Mouse (Mus musculus): ENCODE measurements around the gene Olfr524.

Gene Olfr524

DNA sequence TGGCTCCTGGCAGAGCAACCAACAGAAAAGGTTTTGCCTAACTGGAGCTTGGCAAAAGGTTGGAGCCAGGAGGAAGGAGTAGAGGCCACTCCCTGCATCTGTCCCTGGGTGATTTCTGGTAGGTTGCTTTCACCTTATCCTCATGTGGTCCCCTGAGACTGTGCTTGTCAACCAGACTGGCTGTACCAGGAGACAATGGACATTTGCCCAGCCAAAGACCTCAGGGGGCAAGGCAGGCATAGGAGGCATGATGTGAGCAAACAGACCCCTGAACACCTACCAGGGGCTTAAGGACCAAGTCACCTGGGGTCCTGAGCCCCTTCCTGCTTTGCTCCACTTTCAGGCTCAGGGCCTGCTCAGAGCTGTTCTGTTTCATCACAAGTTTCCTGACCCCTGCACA, at the start of gene Olfr524:
Olfr524 (minus strand) TSS at position 101 of the 400 bp plus-strand sequence.
- no peak for DNase-seq

DNA sequence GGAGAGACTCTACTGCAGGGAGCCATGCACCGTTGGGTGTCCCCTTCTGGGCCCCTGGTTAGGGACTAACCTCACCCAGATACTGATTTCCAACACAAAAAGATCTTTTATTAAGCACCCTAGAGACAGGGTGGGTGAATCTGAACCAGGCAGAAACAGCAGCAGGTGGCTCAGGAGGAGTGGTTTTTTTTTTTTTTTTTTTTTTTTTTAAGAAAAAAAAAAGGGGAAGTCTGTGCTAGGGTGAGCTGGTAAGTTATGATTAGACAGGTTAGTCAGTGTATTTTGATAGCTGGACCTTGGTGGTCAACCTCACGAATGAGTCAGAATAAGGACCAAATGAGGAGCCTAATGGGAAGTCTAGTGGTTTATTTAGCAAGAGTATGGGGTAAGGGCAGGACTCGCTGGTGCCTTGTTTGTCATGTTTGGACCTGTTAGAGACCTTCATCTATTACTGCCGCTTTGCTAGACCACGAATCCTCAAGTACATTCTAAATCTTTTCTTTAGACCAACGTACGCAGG, 48.1 kb upstream of the Olfr524 start:
- DNase-seq: no peak

DNA sequence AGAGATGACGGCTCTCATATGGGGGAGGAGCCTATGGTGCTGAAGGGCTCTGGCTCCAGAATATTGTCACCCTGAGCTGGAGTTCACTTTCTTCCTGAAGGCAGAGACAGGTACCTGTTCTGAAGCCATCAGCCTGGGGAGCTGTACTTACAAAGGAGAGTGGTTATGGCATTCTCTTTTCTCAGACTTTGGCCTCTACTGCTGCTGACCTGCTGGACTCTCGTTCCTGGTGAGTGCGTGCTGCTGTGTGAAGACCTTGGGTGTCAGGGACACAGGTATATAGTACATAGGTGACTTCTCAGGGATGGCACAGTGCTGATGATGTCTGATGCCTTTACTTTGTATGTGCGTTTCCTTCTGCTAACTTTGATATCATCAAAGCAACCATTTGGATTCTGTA, 41.5 kb upstream of the Olfr524 start, which contains the start of gene 5830411N06Rik:
5830411N06Rik (plus strand) TSS at position 69 of the 400 bp plus-strand sequence.
- DNase-seq: no peak

DNA sequence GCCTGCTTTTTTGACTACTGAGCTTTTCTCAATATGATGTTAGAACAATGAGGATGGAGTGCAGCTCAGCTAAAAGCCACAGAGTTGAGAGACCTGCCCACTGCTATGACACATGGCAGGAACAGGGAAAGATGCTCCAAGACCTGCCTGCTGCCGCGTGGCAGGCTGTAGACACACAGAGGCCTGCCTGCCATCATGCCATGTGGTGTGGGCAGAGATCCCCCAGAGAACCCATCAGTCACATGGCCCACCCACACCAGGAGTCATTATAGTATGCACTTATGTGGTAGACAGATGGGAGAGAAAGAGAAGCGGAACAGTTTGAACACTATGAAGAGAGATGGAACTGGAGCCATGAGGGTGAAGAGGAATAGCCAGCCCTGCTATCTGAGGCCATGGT, 27.9 kb upstream of the Olfr524 start:
- no peak for DNase-seq

DNA sequence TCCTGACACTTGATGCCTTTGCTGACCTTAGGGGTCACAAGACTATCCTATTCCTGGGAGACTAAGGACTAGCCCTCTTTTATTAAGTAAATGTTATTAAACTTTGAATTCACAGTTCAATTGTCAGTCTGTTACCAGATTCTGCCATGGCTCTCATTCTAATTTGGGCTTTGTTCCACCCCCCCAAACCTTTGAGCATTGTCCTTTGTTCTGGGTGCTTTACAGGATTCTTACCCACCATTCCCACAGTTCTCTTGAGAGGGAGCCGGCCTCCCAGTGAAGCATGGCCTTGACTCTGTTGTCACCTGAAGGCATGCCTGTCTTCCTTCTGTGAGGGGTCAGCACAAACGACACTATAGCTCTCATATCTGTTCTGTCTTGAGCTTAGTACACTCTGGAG, 25.3 kb upstream of the Olfr524 start:
- DNase-seq: no peak

DNA sequence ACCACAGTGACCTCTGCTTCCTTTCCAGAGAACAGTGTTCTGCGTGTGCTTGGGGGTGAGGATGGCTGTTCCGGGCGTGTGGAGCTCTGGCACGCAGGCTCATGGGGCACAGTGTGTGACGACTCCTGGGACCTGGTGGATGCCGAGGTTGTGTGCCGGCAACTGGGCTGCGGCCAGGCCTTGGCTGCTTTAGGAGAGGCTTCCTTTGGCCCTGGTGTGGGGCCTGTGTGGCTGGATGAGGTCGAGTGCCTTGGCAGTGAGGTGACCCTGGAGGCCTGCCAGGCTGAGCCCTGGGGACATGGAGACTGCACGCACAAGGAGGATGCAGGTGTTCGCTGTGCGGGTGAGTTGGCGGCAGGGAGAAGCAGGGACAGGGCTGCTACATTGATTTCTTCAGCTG, 22.7 kb upstream of the Olfr524 start:
- peak; percentile 72 for DNase-seq

DNA sequence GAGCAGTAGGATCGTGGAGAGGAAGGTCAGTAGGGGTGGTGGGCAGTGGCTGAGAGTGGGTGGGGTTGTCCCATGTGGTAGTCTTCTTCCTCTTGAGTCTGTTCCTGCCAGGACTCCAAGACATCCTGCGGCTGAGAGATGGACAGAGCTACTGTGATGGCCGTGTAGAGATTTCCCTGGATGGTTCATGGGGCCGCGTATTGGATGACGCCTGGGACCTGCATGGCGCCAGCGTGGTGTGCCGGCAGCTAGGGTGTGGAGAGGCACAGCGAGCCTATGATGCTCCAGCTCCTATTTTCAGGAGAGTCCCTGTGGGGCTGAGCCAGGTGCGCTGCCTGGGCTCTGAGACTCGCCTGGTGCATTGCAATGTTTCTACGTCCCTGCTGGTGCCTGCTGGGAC, 18.4 kb upstream of the Olfr524 start:
- no peak for DNase-seq

DNA sequence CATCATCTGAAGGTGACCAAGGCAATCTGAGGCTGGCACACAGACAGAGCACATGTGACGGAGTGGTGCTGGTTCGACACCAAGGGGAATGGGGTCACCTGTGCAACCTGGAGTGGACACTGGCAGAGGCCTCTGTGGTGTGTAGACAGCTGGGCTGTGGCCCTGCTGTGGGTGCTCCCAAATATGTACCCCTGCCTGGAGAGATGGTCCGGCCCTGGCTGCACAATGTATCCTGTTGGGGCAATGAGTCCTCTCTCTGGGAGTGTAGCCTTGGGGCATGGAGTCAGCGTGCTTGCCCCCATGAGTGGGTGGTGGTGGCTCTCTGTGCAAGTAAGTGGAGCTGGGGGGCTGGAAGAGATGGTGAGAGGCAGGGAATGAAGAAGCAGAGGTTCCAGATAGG, 14.6 kb upstream of the Olfr524 start:
- no peak for DNase-seq

DNA sequence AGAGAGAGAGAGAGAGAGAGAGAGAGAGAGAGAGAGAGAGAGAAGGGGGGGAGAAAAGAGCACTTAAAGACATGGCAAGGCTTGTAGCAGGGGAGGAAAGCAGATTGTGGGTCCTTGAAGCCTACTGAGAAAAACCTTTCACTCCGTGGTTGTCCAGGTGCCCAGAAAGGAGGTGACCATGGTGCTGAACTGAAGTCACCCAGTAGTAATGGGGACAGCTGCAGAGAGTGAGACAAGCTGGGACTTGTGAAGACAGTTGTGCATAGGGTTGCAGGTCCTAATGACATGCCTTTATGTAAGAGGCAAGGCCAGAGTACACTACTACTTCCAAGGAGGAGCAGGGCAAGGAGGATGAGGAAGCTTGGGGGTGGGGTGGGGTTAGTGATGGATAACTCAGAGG, 13.5 kb upstream of the Olfr524 start:
- no peak for DNase-seq

DNA sequence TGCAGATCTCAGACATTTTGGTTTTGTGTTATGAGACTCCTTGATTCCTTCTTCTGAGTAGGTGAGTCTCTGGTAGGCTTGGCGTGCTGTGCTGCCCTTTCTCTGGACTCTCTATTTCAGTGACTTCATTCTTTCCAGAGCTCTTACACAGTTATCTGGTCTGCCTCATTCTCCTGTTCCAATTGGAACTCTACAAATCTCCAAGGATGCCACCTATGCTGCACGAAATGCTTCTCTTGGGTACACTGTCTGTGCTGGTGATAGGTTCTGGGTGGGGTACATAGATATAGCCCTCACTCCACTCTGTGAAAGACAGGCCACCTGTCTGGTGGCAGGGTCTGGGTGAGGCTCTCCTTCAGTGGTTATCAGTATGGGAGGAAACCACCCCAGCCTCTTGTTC, 12.2 kb upstream of the Olfr524 start, which contains the start of gene Cd163l1:
Cd163l1 (plus strand) TSS at position 301 of the 400 bp plus-strand sequence.
- no peak for DNase-seq

DNA sequence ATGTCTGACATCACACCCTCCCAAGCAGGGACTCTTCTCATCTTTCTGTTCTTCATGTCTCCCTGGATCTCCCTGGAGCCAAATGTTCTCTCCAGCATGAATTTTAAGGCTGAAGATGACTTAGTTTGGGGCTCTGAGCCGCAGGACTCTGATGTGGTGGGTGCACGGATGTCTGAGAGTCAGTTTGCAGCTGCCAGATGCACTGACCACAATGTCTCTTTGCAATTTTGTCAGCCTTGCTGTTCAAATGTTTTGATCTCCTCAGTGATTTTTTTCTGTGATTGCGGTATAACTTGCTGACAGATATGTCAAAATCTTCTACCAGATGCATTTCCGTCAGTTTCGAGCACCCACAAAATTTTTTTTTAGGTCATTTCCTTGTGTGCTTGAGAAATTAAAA, 8.1 kb upstream of the Olfr524 start:
- DNase-seq: no peak

DNA sequence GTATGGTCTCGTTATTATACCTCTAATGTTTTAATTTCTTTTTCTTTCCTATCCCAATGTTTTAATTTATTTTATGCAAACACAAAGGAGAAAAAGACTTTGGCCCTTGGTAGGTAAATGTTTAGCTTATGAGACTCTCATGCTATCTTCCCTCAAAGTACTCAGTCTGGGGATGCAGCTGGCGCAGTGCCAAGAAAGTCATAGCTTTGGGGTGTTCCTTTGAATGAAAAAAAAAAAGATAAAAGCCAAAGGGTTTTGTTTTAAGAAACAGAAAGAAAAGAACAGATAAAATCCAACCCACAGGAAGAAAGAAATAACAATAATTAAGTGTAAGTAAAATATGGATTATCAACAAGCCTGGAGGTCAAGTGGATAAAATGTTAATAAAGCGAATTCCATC, 2.9 kb upstream of the Olfr524 start:
- peak; percentile 16 for DNase-seq

DNA sequence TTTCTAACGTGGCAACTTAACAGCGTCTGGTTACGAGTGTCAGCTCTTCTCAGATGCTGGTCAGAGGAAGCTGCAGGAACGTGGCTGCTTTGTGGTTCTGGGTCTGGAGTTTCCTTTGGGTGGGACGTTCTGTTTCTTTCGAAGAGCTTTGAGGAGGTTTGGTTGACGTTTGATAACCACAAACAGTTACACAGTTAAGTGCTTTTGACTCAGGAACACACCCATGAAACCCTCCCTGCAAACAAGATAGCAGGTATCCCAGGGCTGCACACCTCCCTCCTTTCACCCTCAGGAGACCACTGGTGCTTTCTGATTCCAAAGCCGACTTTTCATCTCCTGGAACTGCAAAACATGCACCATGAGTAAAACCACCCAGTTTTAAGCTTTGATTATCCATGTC, 2.4 kb upstream of the Olfr524 start:
- DNase-seq: no peak

DNA sequence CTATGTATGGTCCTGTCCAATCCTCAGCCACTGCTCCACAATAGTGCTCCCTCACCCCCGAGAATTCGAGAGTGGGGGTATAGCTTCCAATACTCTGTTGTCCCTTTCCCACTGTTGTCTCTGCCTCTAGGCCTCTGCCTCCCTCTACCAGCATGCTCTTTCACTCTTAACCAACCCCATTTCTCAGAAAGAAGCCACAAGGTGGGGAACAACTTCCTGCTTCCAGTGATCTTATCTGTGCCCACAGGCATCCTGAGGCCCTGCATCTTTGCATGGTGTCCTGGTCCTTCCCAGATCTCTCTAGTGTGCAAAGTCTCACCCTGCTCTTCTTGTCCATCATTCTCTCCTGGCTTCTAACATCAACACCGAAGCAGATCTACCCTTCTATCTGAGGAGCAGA, 1.1 kb upstream of the Olfr524 start:
- DNase-seq: no peak

DNA sequence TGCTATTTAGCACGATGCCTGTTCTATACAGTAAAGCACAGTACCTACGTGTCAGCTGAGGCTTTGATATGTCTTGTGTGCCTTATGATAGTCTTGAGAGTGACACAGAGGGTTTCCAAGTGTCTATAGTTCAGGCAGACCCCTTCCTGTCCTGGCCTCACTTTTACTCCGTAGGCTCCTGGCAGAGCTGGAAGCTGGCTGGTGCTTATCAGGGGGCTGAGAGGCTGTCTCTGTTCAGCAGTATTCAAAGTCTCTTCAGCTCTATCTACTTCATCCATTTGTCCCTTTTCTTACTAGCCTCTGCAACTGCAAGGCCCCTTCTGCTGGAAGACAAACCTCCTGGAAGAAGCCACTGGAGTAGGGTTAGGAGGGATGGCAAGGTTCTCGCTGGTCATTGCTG, 4.7 kb downstream of the Olfr524 start:
- no peak for DNase-seq

DNA sequence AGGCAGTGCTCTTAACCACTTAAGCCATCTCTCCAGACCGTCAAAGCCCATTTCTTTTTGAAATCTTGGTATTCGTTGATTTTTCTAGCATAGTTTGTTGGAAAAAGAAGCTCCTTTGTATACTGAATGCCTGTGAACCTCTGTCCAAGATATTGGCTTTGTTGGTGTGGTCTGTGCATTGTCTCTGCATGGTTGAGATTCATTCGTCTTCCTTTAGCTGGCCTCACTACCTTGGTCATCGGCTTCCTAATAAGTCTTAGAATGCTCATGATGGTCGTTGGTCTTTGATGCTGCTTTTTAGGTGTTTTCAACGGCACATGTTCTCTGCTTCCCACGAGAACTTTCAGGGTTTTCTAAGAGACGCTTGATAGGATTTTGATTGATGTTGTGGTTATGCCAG, 9.8 kb downstream of the Olfr524 start:
- DNase-seq: no peak

DNA sequence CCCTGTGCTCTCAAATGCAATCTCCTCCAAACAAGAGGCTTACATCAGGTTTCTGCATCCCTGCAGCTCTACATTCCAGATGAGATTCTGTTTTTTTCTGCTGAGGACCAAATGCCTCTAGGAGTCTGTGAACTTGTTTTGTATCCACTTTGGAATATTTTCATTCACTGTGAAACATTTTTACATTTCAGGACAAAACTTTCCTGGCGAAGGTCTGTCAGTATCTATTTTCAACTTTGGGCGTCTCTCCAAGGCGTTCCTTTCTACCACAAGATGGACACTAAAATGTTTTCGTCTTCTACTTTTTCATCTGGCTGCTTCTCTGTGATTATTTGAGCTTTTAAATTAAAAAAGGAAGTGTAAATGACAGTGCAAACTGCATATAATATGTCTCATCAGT, 11.7 kb downstream of the Olfr524 start:
- no peak for DNase-seq

DNA sequence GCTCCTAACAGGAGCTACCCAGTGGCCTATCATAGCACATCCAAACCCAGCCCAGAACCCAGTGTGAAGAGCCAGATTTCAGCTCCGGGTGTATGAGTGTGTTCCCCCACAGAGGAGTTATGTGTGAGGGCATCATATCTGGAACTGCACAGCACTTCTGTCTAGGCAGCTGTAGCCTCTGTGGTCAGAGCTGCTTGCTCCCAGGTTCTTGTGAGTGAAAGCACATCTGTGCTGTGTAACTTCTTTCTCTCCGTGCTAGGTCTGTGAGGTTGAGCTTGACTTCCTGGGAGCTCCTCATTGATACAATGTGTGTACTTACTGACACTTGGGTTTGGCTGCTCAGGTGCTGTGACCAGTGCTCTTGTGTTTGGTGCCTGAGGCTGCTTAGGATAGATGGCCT, 12.9 kb downstream of the Olfr524 start:
- no peak for DNase-seq

DNA sequence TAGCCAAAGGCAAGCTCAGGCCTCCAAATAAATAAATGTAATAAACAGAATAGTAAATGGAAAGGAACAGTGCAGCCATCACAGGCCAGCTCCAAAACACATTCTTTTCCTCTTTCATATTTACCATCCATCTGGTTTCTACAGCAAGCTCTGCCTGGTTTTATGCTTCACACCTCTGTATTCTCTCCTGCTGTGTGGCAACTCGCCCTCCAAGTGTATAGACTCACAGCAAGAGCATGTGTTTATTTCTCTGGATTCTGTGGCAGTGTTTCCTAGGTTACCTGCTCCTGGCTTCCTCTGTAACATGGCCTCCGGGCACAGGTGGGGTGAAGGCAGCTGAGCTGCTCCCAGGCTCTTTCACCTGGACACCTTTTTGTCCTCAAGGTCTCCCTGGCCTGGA, 13.3 kb downstream of the Olfr524 start:
- no peak for DNase-seq

DNA sequence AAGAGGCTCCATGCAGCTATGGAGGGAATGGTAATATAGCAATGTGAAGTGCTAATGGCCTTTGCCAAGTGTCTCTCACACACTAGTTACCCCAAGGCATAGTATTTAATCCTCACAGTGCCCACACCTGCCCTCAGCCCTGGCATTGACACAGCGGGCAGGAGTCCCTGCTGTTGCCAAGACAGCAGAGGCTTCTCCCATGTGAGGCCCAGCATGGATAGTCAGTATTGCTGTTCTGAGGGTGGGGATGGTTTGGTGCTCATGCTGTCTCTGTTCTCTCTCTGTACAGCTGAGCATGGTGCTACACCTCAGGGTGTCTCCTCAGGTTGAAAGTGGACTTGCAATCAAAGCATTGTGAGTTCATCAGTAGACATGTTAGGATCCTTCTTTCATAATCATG, 15.3 kb downstream of the Olfr524 start:
- DNase-seq: no peak

DNA sequence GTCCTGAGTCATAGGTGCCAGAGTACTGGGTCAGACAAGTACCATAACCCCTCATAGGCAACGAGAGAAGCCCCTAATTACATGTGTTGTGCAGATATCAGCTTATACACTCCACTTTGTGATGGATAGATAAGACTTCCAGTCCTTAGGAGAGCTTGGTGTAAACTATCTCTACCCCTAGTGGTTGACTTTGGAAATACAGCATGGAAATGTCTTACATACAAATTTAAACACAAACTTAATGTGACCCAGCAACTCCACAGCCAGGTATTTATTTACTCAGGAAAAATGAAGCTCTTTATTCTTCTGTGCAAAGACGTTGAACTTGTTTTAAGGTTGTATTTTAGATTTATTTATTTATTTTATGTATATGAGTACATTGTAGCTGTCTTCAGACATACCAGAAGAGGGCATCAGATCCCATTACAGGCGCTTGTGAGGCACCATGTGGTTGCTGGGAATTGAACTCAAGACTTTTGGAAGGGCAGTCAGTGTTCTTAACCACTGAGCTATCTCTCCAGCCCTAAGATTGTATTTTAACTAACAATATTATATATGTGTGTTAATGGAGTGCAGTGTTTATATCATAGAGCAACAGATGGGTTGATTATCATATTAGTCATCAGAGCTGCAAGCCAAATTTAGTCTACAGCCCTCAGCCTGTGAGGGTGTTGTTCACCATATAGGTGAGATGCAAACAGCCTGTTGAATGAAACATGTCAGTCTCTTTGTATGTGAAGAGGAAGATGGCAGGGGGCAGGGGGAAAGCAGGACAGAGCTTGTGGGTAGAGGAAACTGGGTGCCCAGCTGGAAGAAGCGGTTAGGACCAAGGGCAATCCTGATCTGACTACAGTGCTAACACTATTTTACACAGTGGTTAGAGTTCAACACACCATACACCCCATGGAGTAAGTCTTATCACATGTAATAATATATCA, 17.1 kb downstream of the Olfr524 start:
- no peak for DNase-seq

DNA sequence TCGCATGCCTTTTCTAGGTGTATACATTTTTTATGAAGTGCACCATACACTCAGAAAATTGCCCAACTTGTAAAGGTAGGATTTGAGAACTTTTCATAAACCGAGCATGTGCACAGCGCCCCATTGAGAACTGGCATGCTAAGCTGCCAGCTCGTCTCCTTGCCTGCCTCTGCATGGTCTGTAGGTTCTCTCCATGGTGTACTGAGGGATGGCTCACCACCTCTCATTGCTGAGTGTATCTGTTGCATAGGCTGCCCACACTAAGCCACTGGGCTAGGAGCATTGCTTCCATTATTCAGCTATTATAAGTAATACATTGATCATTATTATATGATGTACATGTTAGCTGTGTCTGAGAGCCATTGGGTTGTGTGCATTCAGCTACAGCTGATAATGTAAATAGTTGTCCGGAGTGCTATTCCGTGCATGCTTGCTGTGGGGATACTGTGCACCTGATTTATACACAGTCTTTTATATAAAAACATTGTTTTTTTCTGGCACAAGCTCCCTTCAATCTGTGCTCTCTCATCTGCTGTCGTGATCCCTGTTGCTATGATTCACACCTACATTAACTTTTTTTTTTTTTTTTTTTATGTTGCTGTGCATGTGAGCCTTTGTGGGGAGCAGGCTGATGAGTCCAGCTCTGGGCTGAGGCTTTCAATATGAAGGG, 17.9 kb downstream of the Olfr524 start:
- no peak for DNase-seq

DNA sequence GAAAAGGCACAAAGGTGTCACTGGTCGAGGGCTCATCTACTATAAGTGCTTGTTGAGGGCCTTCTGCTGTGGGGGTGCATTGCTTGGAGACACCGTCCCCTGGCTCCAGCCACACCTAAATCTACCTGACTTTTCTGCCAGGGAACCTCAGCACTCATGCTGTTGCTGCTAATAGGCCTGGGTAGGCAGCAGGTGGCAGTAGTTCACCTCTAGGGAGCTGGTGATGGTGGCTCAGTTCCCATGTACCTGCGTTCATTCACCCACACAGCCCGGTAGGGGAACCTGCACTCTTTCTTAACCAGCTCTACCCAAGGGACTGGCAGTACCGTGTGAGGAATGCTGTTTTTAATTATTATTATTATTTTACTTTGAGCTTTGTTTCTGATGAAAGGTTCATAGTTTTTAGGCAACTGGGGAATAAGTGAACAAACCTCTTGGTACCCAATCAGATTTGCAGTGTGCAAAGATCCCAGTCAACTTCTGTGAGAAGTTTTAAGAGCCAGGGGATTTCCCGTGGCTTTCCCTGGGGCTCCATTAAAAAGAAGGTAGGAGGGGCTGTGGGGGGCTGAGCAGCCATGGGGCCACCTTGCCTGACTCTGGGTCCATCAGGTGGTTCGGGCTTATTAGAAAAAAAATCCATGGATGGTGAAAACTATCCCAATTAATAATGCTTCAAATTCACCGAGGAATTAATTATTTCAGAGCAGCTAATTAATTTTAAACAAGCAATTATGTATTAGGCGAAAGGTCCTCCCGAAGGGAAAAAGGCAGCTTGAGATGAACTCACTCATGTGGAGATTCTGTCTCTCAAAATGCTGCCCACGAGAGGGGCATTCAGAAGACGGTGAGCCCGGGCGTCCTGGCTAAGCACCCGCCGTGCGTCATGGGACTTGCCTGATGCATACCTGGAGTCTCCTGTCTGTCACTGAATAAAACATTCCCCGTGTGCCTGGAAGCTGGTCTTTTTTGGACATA, 18.8 kb downstream of the Olfr524 start:
- peak; percentile 65 for DNase-seq
